Mouse (Mus musculus) left cerebral cortex, adult 9 months (tissue): ENCODE data around the gene Atg14.
"Not testable (repeated sequence)": the region's sequence is repeated elsewhere in the genome, so short reads cannot be mapped to it uniquely, and the experiment has no call there.

Experiments used
- DNase-seq, 2 experiments: peaks; one replicate each; pipeline ENCODE4 v3.0.0; 2022; ENCODE audit warnings: low spot score in 2 of 2

Atg14 gene

GRCm38 (mm10) chr14:47544286-47544685 is 26.2 kb downstream of the Atg14 start:
- DNase-seq = no peak

DNA sequence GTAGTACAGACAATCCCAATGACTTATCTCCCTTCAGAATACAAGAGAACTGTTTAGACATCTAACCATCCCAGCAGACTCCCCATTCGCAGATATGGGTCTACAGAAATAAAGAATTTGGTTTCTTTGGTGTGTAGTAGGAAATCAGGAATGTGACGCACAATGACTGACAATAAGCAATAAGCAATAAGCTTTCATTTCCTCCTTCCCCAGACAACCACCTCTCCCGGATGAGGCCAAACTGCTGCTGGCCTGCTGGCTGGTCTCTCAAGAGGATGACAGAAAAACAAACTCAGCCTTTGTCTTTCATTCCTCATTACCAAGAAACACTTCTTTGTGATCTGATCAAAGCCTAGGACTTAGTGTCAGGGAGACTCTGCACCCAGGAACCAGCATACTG is 28.2 kb downstream of the Atg14 start:
- no peak for DNase-seq

DNA sequence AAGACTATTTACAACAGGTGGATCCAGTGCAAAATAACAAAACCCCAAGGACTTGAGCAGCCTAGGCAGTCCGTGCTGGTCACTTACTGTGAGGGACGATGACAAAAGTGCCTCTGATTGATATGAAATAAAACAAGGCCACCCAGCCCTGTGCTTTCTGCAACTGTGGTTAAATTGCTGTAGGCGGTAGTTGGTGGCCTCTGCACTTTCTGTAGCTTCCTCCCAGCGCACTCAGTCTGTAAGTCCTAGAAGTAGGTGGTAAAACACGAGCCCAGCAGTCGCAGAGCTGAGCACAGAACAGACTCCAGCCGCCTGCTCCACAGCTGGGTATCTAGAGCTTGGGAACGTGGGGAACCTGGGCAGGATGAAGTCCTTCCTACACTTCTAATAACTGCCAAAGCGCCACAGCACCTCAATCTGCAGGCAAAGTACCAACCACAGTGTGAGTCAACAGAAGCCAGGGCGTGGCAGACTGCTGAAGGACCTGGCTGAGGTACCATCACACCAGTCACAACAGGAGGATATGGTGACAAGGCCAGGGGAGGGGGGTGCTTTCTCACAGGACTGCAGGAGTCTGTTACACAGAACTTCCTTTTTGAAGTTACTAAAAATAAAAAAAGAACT is 29.0 kb downstream of the Atg14 start:
- no peak for DNase-seq

- no peak for DNase-seq
Measured at GRCm38 (mm10) chr14:47535096-47535495, 35.4 kb downstream of the Atg14 start.

GRCm38 (mm10) chr14:47534176-47534525 is 36.3 kb downstream of the Atg14 start:
- no peak for DNase-seq

GRCm38 (mm10) chr14:47533365-47534175 is 36.9 kb downstream of the Atg14 start:
- peak in 1 of 2 experiments; percentile 61 for DNase-seq

DNA sequence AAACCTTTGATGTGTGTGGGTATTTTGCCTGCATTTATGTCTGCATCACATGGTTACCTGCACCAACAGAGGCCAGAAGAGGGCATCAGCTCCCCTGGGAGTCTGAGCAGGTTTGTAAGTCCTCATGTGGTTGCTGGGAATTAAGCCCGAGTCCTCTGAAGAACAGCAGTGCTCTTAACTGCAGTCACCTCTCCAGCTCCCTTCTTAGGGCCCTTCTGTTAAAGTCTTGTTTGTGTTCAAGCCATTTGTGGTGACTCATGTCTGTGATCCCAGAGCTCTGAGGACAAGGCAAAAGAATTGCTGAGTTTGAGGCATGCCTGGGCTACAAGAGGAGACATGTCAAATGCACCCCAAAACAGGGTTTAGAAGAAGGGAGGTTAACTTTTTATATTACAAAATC is 38.0 kb downstream of the Atg14 start:
- DNase-seq = no peak

DNA sequence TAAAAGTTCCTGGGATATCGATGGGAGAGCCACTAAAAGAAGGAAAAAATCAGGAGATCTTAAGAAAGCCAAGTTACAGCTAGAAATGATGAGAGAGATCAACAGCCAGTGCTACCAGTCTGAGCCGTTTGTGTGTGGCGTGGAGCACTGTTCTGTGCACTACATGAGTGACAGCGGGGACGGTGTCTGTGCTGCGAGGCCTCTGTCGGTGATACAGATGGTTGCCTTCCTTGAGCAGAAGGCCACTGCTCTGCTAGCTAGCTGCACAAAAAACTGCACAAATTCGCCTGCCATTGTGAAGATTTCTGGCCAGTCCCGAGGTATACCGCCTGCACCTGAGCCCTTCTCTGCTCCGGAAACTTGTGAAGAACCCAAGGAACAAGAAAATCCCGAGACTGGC is 40.9 kb downstream of the Atg14 start:
- DNase-seq = not testable (repeated sequence)

DNA sequence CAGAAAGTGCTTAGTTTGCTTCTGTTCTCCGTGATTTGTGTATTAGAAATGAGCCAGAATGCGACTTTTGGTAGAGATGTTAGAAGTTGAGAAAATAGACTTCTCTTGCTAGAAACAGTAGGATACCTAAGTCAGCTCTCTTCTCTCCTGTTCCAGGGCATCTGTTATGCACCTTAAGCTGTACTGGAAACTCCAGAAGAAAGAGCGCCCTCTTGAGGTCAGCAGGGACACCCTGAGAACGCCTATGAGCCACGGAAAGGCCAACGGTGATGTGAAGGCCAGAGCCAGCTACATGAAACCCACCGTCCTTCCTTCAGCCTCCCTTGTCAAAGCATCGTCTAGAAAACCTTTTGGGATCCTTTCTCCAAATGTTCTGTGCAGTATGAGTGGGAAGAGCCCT is 41.4 kb downstream of the Atg14 start:
- peak in 1 of 2 experiments; percentile 78 for DNase-seq

GRCm38 (mm10) chr14:47528293-47528692 is 42.2 kb downstream of the Atg14 start:
- DNase-seq = no peak

GRCm38 (mm10) chr14:47527833-47528232 is 42.6 kb downstream of the Atg14 start:
- no peak for DNase-seq

- DNase-seq = peak in 1 of 2 experiments; percentile 49
Measured at GRCm38 (mm10) chr14:47525861-47526260, 44.6 kb downstream of the Atg14 start.

GRCm38 (mm10) chr14:47525374-47525773 is 45.1 kb downstream of the Atg14 start:
- no peak for DNase-seq

DNA sequence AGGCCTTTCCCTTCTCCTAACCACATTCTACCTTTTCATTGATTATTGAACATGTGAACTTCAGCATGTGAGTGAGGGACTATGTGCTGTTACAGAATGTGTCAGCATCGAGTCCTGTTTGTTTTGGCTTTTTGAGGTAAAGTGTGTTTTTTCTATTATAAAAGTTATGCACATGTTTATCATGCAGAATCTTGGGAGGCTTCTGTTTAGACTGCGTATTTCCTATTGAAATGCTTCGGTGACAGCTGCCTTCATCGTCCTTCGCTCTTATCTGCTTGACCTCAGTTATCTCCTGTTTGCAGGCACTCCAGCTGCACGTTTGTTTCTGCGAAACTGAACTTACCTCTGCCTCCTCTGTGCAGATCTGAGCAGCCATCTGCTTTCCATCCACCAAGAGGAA is 48.1 kb downstream of the Atg14 start:
- DNase-seq = no peak

DNA sequence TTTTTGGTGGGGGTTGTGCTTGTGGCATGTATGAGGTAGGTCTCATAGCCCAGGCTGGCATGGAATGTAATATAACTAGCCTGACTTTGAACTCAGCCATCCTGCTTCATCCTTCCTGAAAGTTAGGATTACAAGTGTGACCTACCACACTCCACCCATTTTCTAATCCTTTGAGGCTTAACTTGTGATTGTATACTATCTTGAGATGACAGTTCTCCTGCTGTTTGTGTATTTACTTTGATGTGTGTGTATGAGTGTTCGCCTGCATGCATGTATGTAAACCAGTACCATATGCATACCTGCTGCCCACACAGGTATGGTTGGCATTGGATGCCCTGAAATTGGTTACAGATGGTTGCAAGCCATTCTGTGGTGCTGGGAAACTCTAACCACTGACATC is 48.8 kb downstream of the Atg14 start:
- DNase-seq = no peak

- no peak for DNase-seq
Measured at GRCm38 (mm10) chr14:47520751-47521449, 49.5 kb downstream of the Atg14 start.

DNA sequence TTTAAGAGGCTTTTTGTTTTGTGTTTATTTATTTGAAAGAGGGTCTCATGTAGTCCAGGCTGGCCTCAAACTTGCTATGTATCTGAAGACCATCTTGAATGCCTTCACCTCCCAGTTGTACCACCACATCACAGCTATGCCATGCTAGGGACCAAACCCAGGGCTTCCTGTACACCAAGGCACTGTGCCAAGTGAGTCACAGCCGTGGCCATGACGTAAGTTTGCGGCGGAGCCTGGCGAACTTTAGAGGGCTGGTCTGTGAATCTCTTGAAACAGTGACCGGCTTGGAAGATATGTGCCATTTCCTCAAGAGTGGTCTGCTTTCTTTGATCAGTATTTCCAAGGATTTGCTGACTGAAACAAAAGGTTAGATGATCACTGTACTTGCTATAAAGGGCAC is 51.8 kb downstream of the Atg14 start:
- DNase-seq = no peak

GRCm38 (mm10) chr14:47516755-47517154 is 53.7 kb downstream of the Atg14 start:
- no peak for DNase-seq

- no peak for DNase-seq
Measured at GRCm38 (mm10) chr14:47515636-47516035, 54.8 kb downstream of the Atg14 start.

DNA sequence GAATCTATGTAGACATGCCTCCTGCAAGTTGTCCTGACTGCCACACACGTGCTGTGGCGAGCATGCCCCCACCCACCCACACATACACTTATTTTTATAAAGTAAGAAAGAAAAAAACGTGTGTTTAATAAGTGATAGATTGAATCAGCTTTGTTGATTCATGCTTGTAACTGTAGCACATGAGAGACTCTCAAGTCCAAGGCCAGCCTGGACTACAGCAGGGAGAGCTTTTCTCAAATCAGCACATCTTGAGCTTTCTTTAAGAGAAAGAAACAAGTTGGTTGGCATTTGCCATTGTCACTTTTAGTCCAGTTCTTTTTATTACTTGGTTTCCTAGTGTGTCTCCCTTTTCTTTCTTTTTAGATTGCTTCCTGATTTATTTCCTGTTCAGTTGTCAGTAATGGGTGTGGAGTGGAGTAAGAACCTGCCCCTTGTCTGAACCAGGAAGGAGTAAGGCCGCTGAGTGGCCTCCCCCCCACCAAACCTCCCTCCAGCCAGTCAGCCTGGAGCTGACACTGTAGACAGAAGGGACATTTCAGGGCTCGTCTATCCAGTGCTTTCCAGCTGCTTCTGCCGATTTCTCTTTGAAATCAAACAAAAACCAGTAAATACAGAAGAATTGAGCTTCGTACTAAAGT is 55.5 kb downstream of the Atg14 start:
- no peak for DNase-seq

DNA sequence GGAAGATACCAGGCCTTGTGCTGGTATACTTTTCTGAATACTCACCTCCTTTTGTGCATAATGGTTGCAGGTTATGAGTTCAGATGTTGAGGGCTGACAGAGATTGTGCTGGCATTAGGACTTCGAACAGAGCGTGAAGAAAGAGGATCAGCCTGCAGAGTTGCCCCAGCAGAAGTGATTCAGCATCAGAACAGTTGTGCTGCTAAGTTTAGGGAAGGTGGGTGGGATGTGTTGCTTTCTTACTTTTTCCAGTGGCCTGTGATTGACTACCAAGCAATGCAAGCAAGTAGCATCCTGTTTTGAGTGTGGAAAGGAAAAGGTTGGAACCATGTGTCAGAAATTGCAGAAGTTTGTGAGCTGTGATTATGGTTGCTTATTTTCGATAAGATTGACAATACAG is 56.8 kb downstream of the Atg14 start:
- peak in 1 of 2 experiments; percentile 65 for DNase-seq

DNA sequence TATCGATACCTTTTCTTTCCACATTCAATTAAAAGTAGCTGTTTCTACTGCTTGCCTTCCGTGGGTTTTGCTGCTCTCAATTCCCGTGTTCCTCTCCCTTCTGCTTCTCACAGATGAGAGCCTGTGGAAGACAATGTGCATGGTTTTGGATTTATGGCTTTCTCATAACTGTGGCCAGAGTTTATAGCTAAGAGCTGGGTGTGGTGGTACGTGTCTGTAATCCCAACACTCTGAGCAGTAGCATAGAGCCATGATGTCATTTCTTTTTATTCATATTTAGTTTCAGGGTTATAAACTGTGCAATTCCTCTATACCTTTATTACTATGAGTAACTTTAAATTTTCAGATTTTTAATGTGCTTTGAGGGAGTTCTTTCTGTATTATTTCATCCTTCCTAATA is 60.2 kb downstream of the Atg14 start:
- DNase-seq = no peak
